Mouse (Mus musculus) ZHBTc4 (cell line): ENCODE results near the gene Nup98.

Source experiments
- DNase-seq: peaks from one replicate; pipeline ENCODE4 v3.0.0-alpha.2; 2011; ENCODE audit warnings: low read depth, low spot score

Gene Nup98

DNA sequence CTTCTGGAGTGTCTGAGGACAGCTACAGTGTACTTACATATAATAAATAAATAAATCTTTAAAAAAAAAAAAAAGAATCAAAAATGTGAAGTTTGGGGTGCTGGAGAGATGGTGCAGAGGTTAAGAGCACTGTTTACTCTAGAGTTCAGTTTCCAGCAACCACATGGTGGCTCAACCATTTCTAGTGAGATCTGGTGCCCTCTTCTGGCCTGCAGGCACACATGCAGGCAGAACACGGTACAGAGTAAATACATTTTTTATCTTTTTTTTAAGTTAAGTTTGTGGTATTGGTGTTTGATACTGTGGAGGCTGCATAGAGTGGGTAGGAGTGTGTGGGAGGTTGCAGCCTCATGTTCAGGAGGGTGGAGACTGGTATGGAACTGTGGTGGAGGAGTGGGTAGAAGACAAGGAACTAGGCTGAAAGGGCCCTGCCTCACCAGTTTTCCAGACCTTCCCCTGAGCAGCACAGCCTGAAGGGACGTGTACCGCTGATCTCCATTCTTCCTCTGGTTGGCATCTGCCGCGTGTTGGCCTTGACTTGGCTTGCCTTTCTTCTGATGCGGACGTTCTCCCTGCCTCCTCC, 133.2 kb downstream of the Nup98 start:
- DNase-seq: peak; percentile 71
